9 mouse cellular contexts compared by ENCODE assay signal in the genomic region with DNA sequence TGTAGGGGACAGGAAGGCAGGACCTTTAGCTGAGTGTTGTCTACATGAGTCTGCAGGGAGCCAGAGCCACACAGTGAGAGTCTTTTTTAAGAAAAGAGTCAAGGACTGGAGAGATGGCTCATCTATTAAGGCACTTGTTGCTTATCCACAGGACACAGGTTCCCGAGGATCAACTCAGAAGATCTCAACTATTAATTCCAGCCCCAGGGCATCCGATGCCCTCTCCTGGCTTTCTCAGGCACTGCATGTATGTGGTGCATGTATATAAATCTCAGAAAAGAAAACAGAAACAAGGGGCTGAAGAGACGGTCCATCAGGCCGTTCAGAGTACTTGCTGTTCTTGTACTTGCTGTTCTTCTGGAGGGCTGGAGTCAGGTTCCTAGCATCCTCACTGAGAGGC. TPM values are rescaled to one million over a fixed set of nuclear protein-coding genes. Genes with fewer than 3 reads are reported as not detected.
DNase-seq lines count a peak whose midpoint lies in the region; ATAC-seq lines count a peak whose summit lies in the region.
"Had no signal": no experiment of that assay in that cellular context is flagged by ENCODE, and none has a peak within 500 bp of the region (broad histone marks: within the 10 kb centered on the region; RNA-seq: fewer than 3 reads in every experiment).

No protein-coding gene starts in this region.

- peaks cover 44% of the 10 kb centered on the region for H3K36me3 ChIP-seq in liver, embryonic 12.5 days

- peaks cover 27% of the 10 kb centered on the region for H3K4me1 ChIP-seq in liver, embryonic 12.5 days

- H3K27me3 ChIP-seq in liver, embryonic 12.5 days (replicated peaks), result no peaks in the 10 kb centered on the region
- H3K27me3 ChIP-seq: midbrain, embryonic 12.5 days had no signal

- DNase-seq in cerebellum, adult 9-10 months, result peak; percentile 60
- DNase-seq in cerebellum, adult 11-12 months, result no peak
- DNase-seq in liver, result peak; percentile 36
- peak; percentile 50 for DNase-seq in c-Kit-positive CD71-negative TER-119-negative erythroid progenitor cells, embryonic 14.5 days (ENCODE audit: low read depth)
- DNase-seq in lung, postnatal 14 days, result peak; percentile 64
- DNase-seq in right cerebral cortex, postnatal 14 days, result no peak
- no peak for DNase-seq in frontal cortex, postnatal 10 days (ENCODE audit: low spot score in 2 of 2)

- no peak overlapping the region for H3K4me2 ChIP-seq in liver, embryonic 12.5 days
- H3K4me2 ChIP-seq: midbrain, embryonic 12.5 days had no signal

- no peak for ATAC-seq in liver, embryonic 12.5 days

- WGBS in liver, embryonic 12.5 days (ENCODE audit: insufficient replicate concordance), result 48% methylated on average over 4 of the region's 4 CpGs

- no peaks in the 10 kb centered on the region for H3K9me3 ChIP-seq in liver, embryonic 12.5 days (replicated peaks)
- H3K9me3 ChIP-seq: midbrain, embryonic 12.5 days had no signal

- H3K27ac ChIP-seq in liver, embryonic 12.5 days, result no peak overlapping the region
- H3K27ac ChIP-seq: midbrain, embryonic 12.5 days had no signal

- H3K9ac ChIP-seq in liver, embryonic 12.5 days, result no peak overlapping the region
- H3K9ac ChIP-seq: midbrain, embryonic 12.5 days had no signal

- no peak overlapping the region for H3K4me3 ChIP-seq in liver, embryonic 12.5 days
- H3K4me3 ChIP-seq: midbrain, embryonic 12.5 days had no signal

RNA-seq across cellular contexts. Expression of a gene that starts 3.5 kb away (rescaled TPM):
- polyA plus RNA-seq in liver, embryonic 12.5 days (2016; fragmentation: Nextera tagmentation; extraction: Ambion mirVana), result 71.5 and 72.9 TPM in 2 replicates

RNA-seq across cellular contexts. Expression of a gene that starts 4.7 kb away (rescaled TPM):
- 12.4 TPM in 2 replicates for polyA plus RNA-seq in liver, embryonic 12.5 days (2016; fragmentation: Nextera tagmentation; extraction: Ambion mirVana)

RNA-seq across cellular contexts. Expression of a gene that starts 41.9 kb away (rescaled TPM):
- 0.37 and 0.41 TPM in 2 replicates for polyA plus RNA-seq in liver, embryonic 12.5 days (2016; fragmentation: Nextera tagmentation; extraction: Ambion mirVana)

RNA-seq across cellular contexts. Expression of a gene that starts 51.1 kb away (rescaled TPM):
- polyA plus RNA-seq in liver, embryonic 12.5 days (2016; fragmentation: Nextera tagmentation; extraction: Ambion mirVana), result 13.2 and 14.5 TPM in 2 replicates

RNA-seq across cellular contexts. Expression of a gene that starts 53.5 kb away (rescaled TPM):
- 97.6 and 99.1 TPM in 2 replicates for polyA plus RNA-seq in liver, embryonic 12.5 days (2016; fragmentation: Nextera tagmentation; extraction: Ambion mirVana)

Comparison
In these comparisons a context has a peak if more than half of its experiments do, and no peak if none do; other contexts are left out.
1. DNase-seq: peak in cerebellum, adult 9-10 months (single experiment), liver (single experiment), c-Kit-positive CD71-negative TER-119-negative erythroid progenitor cells, embryonic 14.5 days (single experiment) and lung, postnatal 14 days (single experiment); none in cerebellum, adult 11-12 months (single experiment), right cerebral cortex, postnatal 14 days (single experiment) and frontal cortex, postnatal 10 days (0 of 2).